Mouse (Mus musculus) cerebellum, postnatal 14 days (tissue): ENCODE data around the gene Cish.

Experiments used
- DNase-seq, 2 experiments: peaks; one replicate each; pipeline ENCODE4 v3.0.0; 2021; ENCODE audit warnings: mixed read lengths in 2 of 2

Cish gene

GRCm38 (mm10) chr9:107278527-107279377 lies 17.1 kb upstream of the Cish start:
- peak; percentile 79 to 83 for DNase-seq

DNA sequence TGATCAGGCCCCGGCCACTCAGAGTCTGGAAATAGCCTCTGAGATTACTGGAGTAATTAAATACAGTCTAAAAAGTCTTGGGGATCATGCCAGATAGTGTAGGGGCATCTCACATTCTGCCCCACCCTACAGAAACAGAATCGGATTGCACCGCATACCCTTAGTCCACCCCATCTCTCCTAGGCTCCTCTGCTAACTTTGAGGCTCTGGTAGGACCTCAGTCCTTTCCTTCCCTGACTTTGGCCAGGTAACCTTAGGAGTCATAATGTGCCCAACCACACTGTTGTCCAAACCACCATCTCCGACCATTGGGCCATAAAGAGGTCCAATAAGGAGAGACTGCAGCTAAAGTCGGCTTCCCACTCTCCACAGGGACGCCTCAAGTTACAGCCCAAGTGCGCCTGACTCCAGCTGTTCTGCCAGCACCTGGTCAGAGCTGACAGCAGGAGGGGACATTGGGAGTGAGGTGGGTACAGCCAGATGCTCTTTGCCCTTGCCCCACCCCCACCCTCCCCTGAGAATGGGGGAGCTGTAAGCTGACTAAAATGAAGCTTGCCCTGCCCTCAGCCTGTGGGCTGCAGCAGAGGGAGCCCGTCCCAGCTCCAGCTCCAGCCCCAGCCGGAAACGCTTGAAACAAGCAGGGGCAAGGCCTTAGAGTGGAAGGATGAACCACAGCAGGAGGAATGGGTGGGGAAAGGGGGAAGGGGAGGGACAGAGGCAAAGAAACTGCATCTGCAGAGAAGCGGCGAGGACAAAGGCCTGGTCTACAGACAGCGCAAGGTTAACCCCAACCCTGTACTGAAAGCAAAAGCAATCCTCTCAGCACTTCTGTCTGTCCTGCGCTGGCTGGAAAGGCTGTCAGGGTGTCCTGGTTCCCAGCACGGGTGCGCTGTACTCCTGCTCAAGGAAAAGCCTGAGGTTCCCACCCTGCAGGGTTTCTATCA lies 16.2 kb upstream of the Cish start:
- no peak for DNase-seq

DNA sequence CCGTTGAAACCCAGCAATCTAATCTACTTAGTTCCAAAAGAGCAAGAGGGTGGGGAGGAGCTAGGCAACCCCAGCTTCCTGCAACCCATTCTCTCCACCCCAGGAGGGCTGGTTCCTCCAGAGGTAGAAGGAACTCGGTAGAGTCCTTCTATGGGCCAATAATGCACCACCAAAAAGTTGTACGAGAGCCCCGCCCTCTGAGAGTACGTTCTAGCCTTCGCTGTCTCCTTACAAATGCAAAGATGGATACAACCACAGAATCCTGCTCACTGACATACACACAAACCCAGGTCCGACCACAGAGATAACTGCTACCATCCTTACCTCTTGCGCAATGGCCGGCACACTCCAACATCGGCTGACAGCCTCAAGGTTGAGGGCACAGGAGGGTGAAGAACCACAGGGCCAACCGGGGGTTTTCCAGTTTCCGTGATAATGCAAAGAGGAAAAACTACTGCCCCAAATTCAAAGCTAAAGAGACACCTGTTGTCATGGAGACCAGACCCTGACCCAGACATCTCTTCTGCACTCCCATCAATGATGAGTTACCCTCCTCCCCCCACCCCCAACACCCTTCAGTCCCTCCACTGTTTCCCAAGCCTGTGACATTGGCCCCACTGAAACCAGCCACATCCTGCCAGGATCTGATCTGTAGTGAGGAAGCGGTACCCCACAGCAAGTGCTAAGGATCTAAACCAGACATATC lies 15.4 kb upstream of the Cish start:
- DNase-seq = no peak

- no peak for DNase-seq
Measured at GRCm38 (mm10) chr9:107281241-107281987, 14.4 kb upstream of the Cish start.

DNA sequence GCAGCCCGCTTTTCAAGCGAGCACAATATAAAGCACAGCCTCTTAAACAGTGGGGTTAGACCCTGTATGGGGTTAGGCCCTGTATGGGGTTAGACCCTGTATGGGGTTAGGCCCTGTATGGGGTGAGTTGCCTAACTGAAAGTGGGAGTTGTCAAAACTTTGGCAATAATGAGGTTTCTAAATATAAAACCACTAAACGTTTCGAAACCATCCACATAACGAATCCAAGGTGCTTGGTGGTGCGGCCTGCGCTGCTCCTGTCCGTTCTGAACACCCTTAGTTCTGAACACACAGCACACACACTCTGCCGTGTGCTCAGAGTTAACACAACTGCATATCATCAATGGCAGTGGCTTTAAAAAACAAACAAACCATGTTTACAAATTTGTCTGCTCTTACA lies 12.9 kb upstream of the Cish start:
- no peak for DNase-seq

DNA sequence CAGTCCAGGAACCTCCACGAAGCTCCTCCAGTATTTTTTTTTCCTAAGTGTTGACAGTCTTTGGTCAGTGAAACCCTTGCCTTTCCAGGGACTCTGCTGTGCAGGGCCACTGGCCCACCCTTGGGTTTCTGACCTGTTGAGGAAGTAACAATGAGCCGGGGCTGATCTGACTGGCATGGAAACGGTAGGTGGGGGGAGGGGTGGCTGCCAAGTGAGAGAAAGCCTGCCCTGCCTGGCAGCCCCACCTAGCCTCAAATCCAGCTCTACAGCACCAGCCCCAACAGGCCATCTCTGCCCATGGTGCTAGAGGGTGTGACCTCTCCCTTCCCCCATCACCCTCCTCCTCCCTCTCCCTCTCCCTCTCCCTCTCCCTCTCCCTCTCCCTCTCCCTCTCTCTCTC lies 10.8 kb upstream of the Cish start:
- peak in 1 of 2 experiments; percentile 47 for DNase-seq

- DNase-seq = no peak
Measured at GRCm38 (mm10) chr9:107287294-107287693, 8.5 kb upstream of the Cish start.

GRCm38 (mm10) chr9:107288105-107288650 lies 7.6 kb upstream of the Cish start:
- no peak for DNase-seq

GRCm38 (mm10) chr9:107288711-107289110 lies 7.1 kb upstream of the Cish start:
- no peak for DNase-seq

DNA sequence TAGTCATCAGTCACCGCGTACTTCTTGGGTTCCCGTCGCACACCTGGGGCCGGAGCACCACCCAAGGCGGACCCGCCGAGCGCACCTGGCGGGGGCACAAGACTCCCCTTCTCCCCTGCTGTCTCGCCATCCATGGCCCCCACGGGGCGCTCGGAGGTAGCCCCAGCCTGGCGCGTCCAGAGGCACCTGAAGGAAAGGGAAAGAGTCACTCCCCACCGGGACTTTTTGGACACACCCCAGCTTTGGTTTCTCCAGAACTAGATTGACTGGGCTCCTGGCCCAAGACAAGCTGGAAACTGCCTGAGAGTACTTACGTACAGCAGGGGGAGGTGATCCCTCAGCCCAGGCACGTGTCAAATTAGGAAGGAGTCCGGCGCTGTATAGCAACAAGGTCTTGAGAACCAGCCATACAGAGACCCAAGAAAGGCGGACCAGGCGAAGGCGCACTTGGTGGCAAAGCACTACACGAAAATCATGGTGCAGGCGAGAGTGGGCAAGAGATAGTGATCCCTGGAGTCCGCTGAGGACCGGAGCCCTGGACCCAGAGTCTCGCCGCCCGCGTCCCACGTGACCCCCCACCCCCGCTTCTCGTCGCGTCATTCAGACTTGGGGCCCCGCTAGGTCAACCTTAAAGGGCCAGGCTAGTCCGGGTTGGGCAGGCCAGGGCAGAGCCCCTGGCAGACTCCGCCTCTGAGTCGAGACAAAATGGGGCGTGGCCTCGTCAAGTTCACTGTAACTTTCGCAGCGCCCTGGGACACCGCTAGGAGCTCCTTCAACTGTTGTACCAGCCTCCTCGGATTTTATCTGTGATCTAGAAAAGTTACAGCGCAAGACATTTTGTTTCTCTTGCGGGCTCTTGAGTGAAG lies 6.4 kb upstream of the Cish start, which contains the start of gene Mapkapk3:
Mapkapk3 (minus strand) TSS at position 667 of the 866 bp plus-strand sequence.
- peak; percentile 44 to 51 for DNase-seq

GRCm38 (mm10) chr9:107290897-107291296 lies 4.9 kb upstream of the Cish start:
- peak; percentile 93 to 94 for DNase-seq

GRCm38 (mm10) chr9:107294249-107294648 lies 1.6 kb upstream of the Cish start:
- peak; percentile 92 to 95 for DNase-seq

- DNase-seq = no peak
Measured at GRCm38 (mm10) chr9:107295616-107296015, 210 bp upstream of the Cish start.

DNA sequence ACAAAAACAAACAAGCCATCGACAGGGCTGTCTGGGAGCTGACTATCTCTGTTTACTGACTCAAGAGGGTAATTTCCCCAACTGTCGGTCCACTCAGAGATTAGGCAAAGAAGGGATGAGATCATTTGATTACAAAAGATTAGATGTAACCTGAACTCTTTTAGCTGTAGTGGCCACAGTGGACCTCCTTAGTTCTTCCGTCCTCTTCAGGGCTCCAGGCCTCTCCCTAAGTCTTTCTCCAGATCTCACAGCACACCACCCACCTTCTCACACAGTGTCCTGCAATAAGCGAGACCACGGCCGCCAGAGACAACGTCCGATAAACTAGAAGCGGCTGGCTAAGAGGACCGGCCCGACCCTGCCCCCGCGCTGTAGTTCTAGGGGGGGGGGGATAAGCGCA lies 215 bp downstream of the Cish start:
- no peak for DNase-seq

DNA sequence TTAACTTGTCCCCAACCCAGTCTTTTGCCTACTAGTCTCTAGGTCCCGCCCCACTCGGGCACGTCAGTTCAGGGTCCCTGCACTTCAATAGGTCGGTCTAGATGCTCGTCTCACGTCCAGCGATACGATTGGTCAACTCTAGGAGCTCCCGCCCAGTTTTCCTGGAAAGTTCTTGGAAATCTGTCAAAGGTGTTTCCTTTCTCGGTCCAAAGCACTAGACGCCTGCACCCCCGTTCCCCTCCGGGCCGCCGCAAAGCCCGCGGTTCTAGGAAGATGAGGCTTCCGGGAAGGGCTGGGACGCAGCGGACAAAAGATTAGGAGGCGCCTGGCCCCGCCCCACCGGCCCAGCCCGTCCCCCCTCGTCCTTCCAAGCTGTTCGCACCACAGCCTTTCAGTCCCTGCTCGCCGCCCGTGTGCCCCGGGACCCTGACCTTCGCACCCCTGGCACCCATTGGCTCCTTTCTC lies 707 bp downstream of the Cish start:
- peak; percentile 96 to 97 for DNase-seq

DNA sequence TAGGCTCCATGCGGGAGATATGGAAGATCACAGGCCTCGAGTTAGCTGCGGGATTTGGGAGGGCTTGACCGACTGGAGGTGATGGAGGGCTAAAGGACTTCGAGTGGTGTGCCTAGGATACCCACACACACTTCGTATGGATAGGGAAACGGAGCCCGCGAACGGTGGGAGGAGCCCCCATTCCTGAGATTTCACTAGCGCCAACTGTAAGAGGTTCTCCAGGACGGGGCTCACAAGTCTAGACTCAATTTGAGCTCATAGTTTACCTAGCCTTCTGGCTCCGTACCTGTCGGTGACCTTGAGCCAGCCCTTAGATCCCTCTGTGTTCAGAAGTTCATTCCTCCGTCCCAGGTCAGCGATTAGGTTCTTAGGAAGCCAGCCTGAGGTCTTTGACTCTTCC lies 1.2 kb downstream of the Cish start:
- DNase-seq = peak in 1 of 2 experiments; percentile 29

DNA sequence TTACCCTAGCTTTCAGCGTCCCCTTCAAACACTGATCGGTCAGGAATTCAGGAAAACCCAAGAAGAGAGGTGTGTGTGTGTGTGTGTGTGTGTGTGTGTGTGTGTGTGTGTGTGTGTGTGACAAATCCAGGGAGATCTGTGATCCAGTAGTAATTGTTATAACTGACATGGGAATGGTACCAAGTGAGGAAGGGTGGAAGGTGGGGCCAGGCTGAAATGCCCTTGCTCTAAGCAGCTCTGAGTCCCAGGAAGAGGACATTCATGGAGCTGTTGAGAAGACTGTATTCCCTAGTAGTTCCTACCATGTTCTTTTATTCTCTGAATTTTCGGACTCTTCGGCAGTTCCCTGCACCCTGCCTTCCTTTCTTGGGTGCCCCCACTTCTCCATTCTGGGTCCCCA lies 1.8 kb downstream of the Cish start:
- DNase-seq = no peak

GRCm38 (mm10) chr9:107298059-107298780 lies 2.4 kb downstream of the Cish start:
- DNase-seq = no peak

GRCm38 (mm10) chr9:107298876-107299275 lies 3.0 kb downstream of the Cish start:
- no peak for DNase-seq

DNA sequence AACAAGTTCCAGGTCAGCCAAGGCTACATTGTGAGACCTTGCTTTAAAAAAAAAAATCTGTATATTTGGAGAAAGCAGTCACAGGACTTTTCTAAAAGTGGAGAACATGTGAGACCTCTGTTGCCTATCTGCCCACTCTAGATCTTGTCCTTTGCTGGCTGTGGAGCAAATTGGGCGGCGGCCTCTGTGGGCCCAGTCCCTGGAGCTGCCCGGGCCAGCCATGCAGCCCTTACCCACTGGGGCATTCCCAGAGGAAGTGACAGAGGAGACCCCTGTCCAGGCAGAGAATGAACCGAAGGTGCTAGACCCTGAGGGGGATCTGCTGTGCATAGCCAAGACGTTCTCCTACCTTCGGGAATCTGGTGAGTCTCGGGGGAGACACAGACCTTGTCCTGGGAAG lies 4.0 kb downstream of the Cish start:
- no peak for DNase-seq
